Mouse (Mus musculus): ENCODE data around the gene 2900011O08Rik.

Gene 2900011O08Rik

DNA sequence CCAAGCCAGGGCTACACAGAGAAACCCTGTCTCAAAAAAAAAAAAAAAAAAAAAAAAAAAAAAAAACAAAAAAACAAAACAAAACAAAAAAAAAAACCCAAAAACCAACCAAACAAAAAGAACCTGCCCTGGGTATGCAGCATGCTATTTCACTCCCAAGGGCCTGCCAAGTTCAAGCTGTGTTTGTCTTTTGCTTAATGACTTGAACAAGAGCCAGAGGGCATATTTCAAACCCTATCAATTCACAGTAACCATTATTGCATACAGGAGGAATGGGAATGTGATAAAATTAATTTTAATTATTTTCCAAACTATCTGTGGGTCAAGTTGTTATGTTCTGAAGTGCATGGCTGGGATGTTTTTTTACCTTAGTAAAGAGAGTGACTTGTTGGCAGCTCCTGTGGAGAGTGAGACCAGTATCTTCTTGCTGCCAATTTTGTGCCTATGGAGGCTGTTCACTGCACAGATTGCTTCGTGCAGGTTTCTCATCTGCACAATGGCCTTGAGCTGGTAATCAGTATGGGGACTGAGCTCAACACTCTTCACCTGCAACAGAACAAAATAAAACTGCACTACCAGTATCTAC, 151.7 kb downstream of the 2900011O08Rik start:
- no peak for DNase-seq (ENCODE audit: low spot score in 2 of 2)

DNA sequence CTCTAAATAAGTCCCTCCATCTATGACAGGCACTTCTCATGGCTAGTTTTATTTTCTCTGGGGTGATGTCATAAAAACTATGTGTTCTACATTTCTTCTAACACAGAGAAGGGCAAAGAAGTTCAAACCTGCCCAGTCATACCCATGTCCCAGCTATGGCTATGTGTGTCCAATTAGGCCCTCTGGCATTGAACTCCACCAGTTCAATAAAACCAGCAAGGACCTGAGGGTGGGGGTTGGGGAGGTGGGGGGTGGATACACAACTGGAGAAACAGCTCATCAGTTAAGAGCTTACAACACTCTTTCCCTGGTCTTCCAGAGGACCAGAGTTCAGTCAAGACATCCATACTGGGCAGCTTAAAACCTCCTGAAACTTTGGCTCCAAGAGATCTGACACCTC, 152.7 kb downstream of the 2900011O08Rik start:
- DNase-seq (ENCODE audit: low spot score in 2 of 2) = no peak

DNA sequence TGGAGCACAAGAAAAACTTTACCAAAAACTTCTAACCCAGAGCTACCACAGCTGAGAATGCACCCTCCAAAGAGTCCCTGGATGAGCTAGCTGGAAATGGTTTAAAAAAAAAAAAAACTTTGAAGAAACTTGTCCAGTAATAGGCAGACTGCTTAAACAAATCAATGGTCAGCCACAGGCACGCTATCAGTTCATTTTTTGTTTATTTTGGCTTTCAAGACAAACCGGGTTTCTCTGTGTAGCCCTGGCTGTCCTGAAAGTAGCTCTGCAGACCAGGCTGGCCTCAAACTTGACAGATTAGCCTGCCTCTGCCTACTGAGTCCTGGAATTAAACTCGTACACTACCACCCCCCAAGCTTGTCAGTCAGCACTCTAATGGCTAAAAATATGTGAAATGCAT, 156.9 kb downstream of the 2900011O08Rik start:
- no peak for DNase-seq (ENCODE audit: low spot score in 2 of 2)

DNA sequence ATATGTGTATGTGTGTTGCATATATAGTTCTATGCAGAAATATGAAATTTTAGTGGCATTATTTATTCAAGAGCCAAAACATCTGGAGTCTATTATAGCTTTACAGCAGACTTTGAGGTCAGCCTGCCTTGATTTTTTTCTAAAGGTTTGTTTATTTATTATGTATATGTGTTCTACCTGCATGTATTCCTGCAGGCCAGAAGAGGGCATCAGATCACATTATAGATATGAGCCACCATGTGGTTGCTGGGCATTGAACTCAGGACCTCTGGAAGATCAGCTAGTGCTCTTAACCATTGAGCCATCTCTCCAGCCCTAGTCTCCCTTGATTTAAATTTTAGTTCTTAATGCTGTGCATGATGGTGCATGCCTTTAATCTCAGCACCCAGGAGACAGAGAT, 161.3 kb downstream of the 2900011O08Rik start:
- DNase-seq (ENCODE audit: low spot score in 2 of 2) = no peak
